Comparison of ENCODE assay signal across 25 mouse cellular contexts in genomic region chr2:165960695-165961094, GRCm38 (mm10). TPM values are rescaled to one million over a fixed set of nuclear protein-coding genes. Genes with fewer than 3 reads are reported as not detected.
DNase-seq lines count a peak whose midpoint lies in the region; ATAC-seq lines count a peak whose summit lies in the region.
"Had no signal": no experiment of that assay in that cellular context is flagged by ENCODE, and none has a peak within 500 bp of the region (broad histone marks: within the 10 kb centered on the region; RNA-seq: fewer than 3 reads in every experiment).

No protein-coding gene starts in this region.

- WGBS in midbrain, embryonic 11.5 days: 79% methylated on average over 3 of the region's 3 CpGs
- 82% methylated on average over 3 of the region's 3 CpGs for WGBS in midbrain, embryonic 14.5 days

- no peaks in the 10 kb centered on the region for H3K27me3 ChIP-seq in midbrain, embryonic 11.5 days (ENCODE audit: control insufficient read depth, insufficient read depth, low read length)
- H3K27me3 ChIP-seq in midbrain, embryonic 14.5 days (ENCODE audit: control insufficient read depth, insufficient read depth, low read length): no peaks in the 10 kb centered on the region
- H3K27me3 ChIP-seq: embryonic facial prominence, embryonic 13.5 days; embryonic facial prominence, embryonic 15.5 days had no signal

- ATAC-seq in midbrain, embryonic 11.5 days (ENCODE audit: low FRiP score): no peak
- no peak for ATAC-seq in midbrain, embryonic 14.5 days (ENCODE audit: low FRiP score, low TSS enrichment)
- ATAC-seq in CD4-positive, CD25-positive, alpha-beta regulatory T cell, adult 4 months: peak; percentile 46
- peak; percentile 34 for ATAC-seq in inflammation-experienced regulatory T-cells, adult 6 months
- ATAC-seq: forebrain, embryonic 14.5 days; forebrain, embryonic 16.5 days had no signal

- H3K9me3 ChIP-seq in midbrain, embryonic 11.5 days (ENCODE audit: control insufficient read depth, low read length): no peaks in the 10 kb centered on the region
- no peaks in the 10 kb centered on the region for H3K9me3 ChIP-seq in midbrain, embryonic 14.5 days (ENCODE audit: control insufficient read depth, low read length)
- H3K9me3 ChIP-seq: embryonic facial prominence, embryonic 13.5 days; embryonic facial prominence, embryonic 15.5 days; forebrain, embryonic 10.5 days; forebrain, embryonic 12.5 days had no signal

- no peak overlapping the region for H3K27ac ChIP-seq in midbrain, embryonic 11.5 days (ENCODE audit: low read depth, low read length)
- H3K27ac ChIP-seq in midbrain, embryonic 14.5 days (replicated peaks; ENCODE audit: low read depth, low read length): no peak overlapping the region
- H3K27ac ChIP-seq: embryonic facial prominence, embryonic 13.5 days; embryonic facial prominence, embryonic 15.5 days; forebrain, embryonic 10.5 days; forebrain, embryonic 12.5 days had no signal

- no peak overlapping the region for H3K4me3 ChIP-seq in midbrain, embryonic 11.5 days (ENCODE audit: low read depth, low read length)
- no peak overlapping the region for H3K4me3 ChIP-seq in midbrain, embryonic 14.5 days (replicated peaks; ENCODE audit: low read depth, low read length)
- H3K4me3 ChIP-seq: embryonic facial prominence, embryonic 13.5 days; embryonic facial prominence, embryonic 15.5 days; erythroblast, embryonic 14.5 days; forebrain, embryonic 10.5 days; forebrain, embryonic 12.5 days had no signal

- H3K4me1 ChIP-seq in midbrain, embryonic 11.5 days (ENCODE audit: control insufficient read depth, insufficient read depth, low read length): no peaks in the 10 kb centered on the region
- no peaks in the 10 kb centered on the region for H3K4me1 ChIP-seq in midbrain, embryonic 14.5 days (ENCODE audit: control insufficient read depth, insufficient read depth, low read length)
- H3K4me1 ChIP-seq: embryonic facial prominence, embryonic 13.5 days; embryonic facial prominence, embryonic 15.5 days had no signal

- peak; percentile 56 for DNase-seq in midbrain, embryonic 11.5 days (ENCODE audit: low spot score, missing footprints)
- no peak for DNase-seq in midbrain, embryonic 14.5 days
- DNase-seq in CD4-positive helper T cell, adult 2 months (ENCODE audit: low read depth, low spot score): peak; percentile 36
- DNase-seq in cerebellum, adult 9-11 months: no peak
- DNase-seq in adrenal gland, postnatal 25 days: no peak
- DNase-seq in right cerebral cortex, adult 2 months (ENCODE audit: low spot score in 2 of 2): no peak
- DNase-seq: adrenal gland, adult 2 months; adrenal gland, postnatal 10 days; adrenal gland, postnatal 36 days; B cell, adult 2 months; cerebellum, adult 11-12 months; cerebellum, adult 2 months; cerebellum, adult 9-10 months; cerebellum, postnatal 14 days; cerebellum, postnatal 36 days; embryo, embryonic 11 days had no signal

- H3K36me3 ChIP-seq in midbrain, embryonic 11.5 days (ENCODE audit: control insufficient read depth, insufficient read depth, low read length): no peaks in the 10 kb centered on the region
- no peaks in the 10 kb centered on the region for H3K36me3 ChIP-seq in midbrain, embryonic 14.5 days (ENCODE audit: control insufficient read depth, insufficient read depth, low read length)
- H3K36me3 ChIP-seq: embryonic facial prominence, embryonic 13.5 days; embryonic facial prominence, embryonic 15.5 days; forebrain, embryonic 10.5 days; forebrain, embryonic 12.5 days had no signal

- H3K9ac ChIP-seq in midbrain, embryonic 11.5 days (ENCODE audit: low read length): no peak overlapping the region
- H3K9ac ChIP-seq in midbrain, embryonic 14.5 days (replicated peaks; ENCODE audit: low read length): no peak overlapping the region
- H3K9ac ChIP-seq: embryonic facial prominence, embryonic 13.5 days; embryonic facial prominence, embryonic 15.5 days; forebrain, embryonic 12.5 days had no signal

- no peak overlapping the region for H3K4me2 ChIP-seq in midbrain, embryonic 11.5 days
- H3K4me2 ChIP-seq in midbrain, embryonic 14.5 days (ENCODE audit: low read length): no peak overlapping the region
- H3K4me2 ChIP-seq: embryonic facial prominence, embryonic 13.5 days; embryonic facial prominence, embryonic 15.5 days; forebrain, embryonic 12.5 days had no signal

RNA-seq across cellular contexts. Expression of gene Ncoa3, which starts 31.7 kb away (rescaled TPM):
- polyA plus RNA-seq in midbrain, embryonic 11.5 days (2014; fragmentation: Nextera tagmentation; extraction: Ambion mirVana): 16.1 and 17.4 TPM in 2 replicates
- 15.3 and 18.2 TPM in 2 replicates for polyA plus RNA-seq in midbrain, embryonic 14.5 days (2014; fragmentation: Nextera tagmentation; extraction: Ambion mirVana)
- polyA plus RNA-seq in CD4-positive, CD25-positive, alpha-beta regulatory T cell, adult 4 months (2017; shearing (Covaris generic)): 10 to 100 TPM; 78.6 to 87.5 TPM
- 10 to 100 TPM; 36.0 to 74.1 (median 67.4) TPM for polyA plus RNA-seq in inflammation-experienced regulatory T-cells, adult 6 months (2017; shearing (Covaris generic))
- 26.8 and 27.1 TPM in 2 replicates for total RNA-seq in adrenal gland, postnatal 25 days (2021)

Comparison
In these comparisons a context has a peak if more than half of its experiments do, and no peak if none do; other contexts are left out.
1. DNase-seq: peak in midbrain, embryonic 11.5 days (single experiment) and CD4-positive helper T cell, adult 2 months (single experiment); none in midbrain, embryonic 14.5 days (single experiment), cerebellum, adult 9-11 months (single experiment), adrenal gland, postnatal 25 days (single experiment) and right cerebral cortex, adult 2 months (0 of 2).
2. ATAC-seq: peak in CD4-positive, CD25-positive, alpha-beta regulatory T cell, adult 4 months (single experiment) and inflammation-experienced regulatory T-cells, adult 6 months (single experiment); none in midbrain, embryonic 11.5 days (single experiment) and midbrain, embryonic 14.5 days (single experiment).